Mouse (Mus musculus) kidney, embryonic 15.5 days (tissue): ENCODE measurements around the gene Slc29a4. TPM values are rescaled to one million over a fixed set of nuclear protein-coding genes. Genes with fewer than 3 reads are reported as not detected.

ENCODE experiments used
- ATAC-seq: fragments of 200-750 bp; cut with Nextera tagmentation; replicated peaks from 2 replicates; pipeline ENCODE4 v1.8.0; 2017; ENCODE audit warnings: moderate TSS enrichment; ENCODE audit not compliant: low FRiP score
- H3K27ac ChIP-seq: fragments of 300-500 bp; sonication (generic); 2 replicates; pipeline ENCODE4 v1.5.1; 2015; ENCODE audit warnings: mild to moderate bottlenecking, inconsistent platforms
- H3K27me3 ChIP-seq: fragments of 300-500 bp; sonication (generic); 2 replicates; pipeline ENCODE4 v1.6.1; 2015; ENCODE audit warnings: inconsistent platforms
- H3K36me3 ChIP-seq: fragments of 300-500 bp; sonication (generic); 2 replicates; pipeline ENCODE4 v1.6.1; 2015; ENCODE audit warnings: inconsistent platforms
- H3K4me1 ChIP-seq: fragments of 300-500 bp; sonication (generic); 2 replicates; pipeline ENCODE4 v1.6.1; 2015; ENCODE audit warnings: inconsistent platforms
- H3K4me2 ChIP-seq: fragments of 300-500 bp; sonication (generic); 2 replicates; pipeline ENCODE4 v1.6.1; 2015; ENCODE audit warnings: moderate library complexity, mild to moderate bottlenecking, inconsistent platforms
- H3K4me3 ChIP-seq: fragments of 300-500 bp; sonication (generic); replicated peaks from 2 replicates; pipeline ENCODE4 v1.5.1; 2015; ENCODE audit warnings: mild to moderate bottlenecking, inconsistent platforms
- H3K9ac ChIP-seq: fragments of 300-500 bp; sonication (generic); 2 replicates; pipeline ENCODE4 v1.6.1; 2015; ENCODE audit warnings: mild to moderate bottlenecking, inconsistent platforms
- H3K9me3 ChIP-seq: fragments of 300-500 bp; sonication (generic); replicated peaks from 2 replicates; pipeline ENCODE4 v1.6.1; 2016; ENCODE audit warnings: inconsistent platforms
- WGBS: fragments of 180-500 bp; shearing (Covaris S2); methylation state at CpG from one replicate; pipeline ENCODE4 v1.1.7; 2015; ENCODE audit warnings: mixed read lengths; 5-methylcytosine and 5-hydroxymethylcytosine counted together
- polyA plus RNA-seq: library from polyadenylated mRNA; unstranded; fragments of >200 nt; fragmentation: Nextera tagmentation; extraction: Ambion mirVana; gene quantifications from 2 replicates; pipeline ENCODE4 v1.2.1, GENCODE M21; 2015

The Slc29a4 gene
- polyA plus RNA-seq, 1 experiment from 2014 or later, result 6.4 TPM

GRCm38 (mm10) chr5:142700842-142701589 is 8.7 kb downstream of the Slc29a4 start:
- H3K27ac ChIP-seq, result no peak overlapping the region
- ATAC-seq, result peak; percentile 65
- H3K4me1 ChIP-seq, result peaks cover 19% of the 10 kb centered on the region
- no peak overlapping the region for H3K9ac ChIP-seq
- peak overlapping the region; percentile 96 for H3K4me2 ChIP-seq
- H3K36me3 ChIP-seq, result no peaks in the 10 kb centered on the region
- no peaks in the 10 kb centered on the region for H3K9me3 ChIP-seq
- 7% methylated on average over 15 of the region's 15 CpGs for WGBS
- peak overlapping the region; percentile 53 for H3K4me3 ChIP-seq
- peaks cover 54% of the 10 kb centered on the region for H3K27me3 ChIP-seq

GRCm38 (mm10) chr5:142701651-142702510 is 9.6 kb downstream of the Slc29a4 start:
- peak overlapping the region; percentile 49 for H3K9ac ChIP-seq
- 0% methylated on average over 70 of the region's 72 CpGs for WGBS
- ATAC-seq, result peak; percentile 89
- H3K4me1 ChIP-seq, result peaks cover 19% of the 10 kb centered on the region
- H3K27me3 ChIP-seq, result peaks cover 51% of the 10 kb centered on the region
- H3K4me2 ChIP-seq, result peak overlapping the region; percentile 96
- H3K4me3 ChIP-seq, result peak overlapping the region; percentile 53
- no peaks in the 10 kb centered on the region for H3K9me3 ChIP-seq
- H3K36me3 ChIP-seq, result no peaks in the 10 kb centered on the region
- no peak overlapping the region for H3K27ac ChIP-seq

- Histone ChIP-seq H3K9me3 (no peaks in the 10 kb centered on the region), H3K4me2 (peak overlapping the region; percentile 96), H3K36me3 (no peaks in the 10 kb centered on the region), H3K27ac (no peak overlapping the region), H3K27me3 (peaks cover 49% of the 10 kb centered on the region), H3K9ac (peak overlapping the region; percentile 49), H3K4me3 (peak overlapping the region; percentile 53), H3K4me1 (peaks cover 19% of the 10 kb centered on the region)
- WGBS, result 22% methylated on average over 18 of the region's 18 CpGs
- ATAC-seq, result no peak
These were observed 10.3 kb downstream of the Slc29a4 start for GRCm38 (mm10) chr5:142702511-142703138.

- Histone ChIP-seq H3K27ac (no peak overlapping the region), H3K27me3 (peaks cover 43% of the 10 kb centered on the region), H3K36me3 (no peaks in the 10 kb centered on the region), H3K9ac (no peak overlapping the region), H3K4me3 (no peak overlapping the region), H3K9me3 (no peaks in the 10 kb centered on the region), H3K4me2 (no peak overlapping the region), H3K4me1 (peaks cover 19% of the 10 kb centered on the region)
- WGBS, result 83% methylated on average over 10 of the region's 10 CpGs
- no peak for ATAC-seq
These were observed 11.3 kb downstream of the Slc29a4 start for GRCm38 (mm10) chr5:142703569-142703968.

- 83% methylated on average over 5 of the region's 5 CpGs for WGBS
- no peak overlapping the region for H3K27ac ChIP-seq
- no peak overlapping the region for H3K9ac ChIP-seq
- ATAC-seq, result no peak
- H3K27me3 ChIP-seq, result peaks cover 13% of the 10 kb centered on the region
- no peaks in the 10 kb centered on the region for H3K36me3 ChIP-seq
- no peak overlapping the region for H3K4me3 ChIP-seq
- no peak overlapping the region for H3K4me2 ChIP-seq
- H3K9me3 ChIP-seq, result no peaks in the 10 kb centered on the region
- peaks cover 1% of the 10 kb centered on the region for H3K4me1 ChIP-seq
These were observed 15.4 kb downstream of the Slc29a4 start for GRCm38 (mm10) chr5:142707709-142708108.

- H3K27me3 ChIP-seq, result no peaks in the 10 kb centered on the region
These were observed 17.1 kb downstream of the Slc29a4 start for GRCm38 (mm10) chr5:142709436-142709835.

GRCm38 (mm10) chr5:142712373-142712772 is 20.1 kb downstream of the Slc29a4 start:
- 86% methylated on average over 5 of the region's 5 CpGs for WGBS
- H3K27ac ChIP-seq, result no peak overlapping the region

More at GRCm38 (mm10) chr5:142709436-142709835, 17.1 kb downstream of the Slc29a4 start:
- no peak overlapping the region for H3K9ac ChIP-seq
- WGBS, result 79% methylated on average over 7 of the region's 7 CpGs
- no peaks in the 10 kb centered on the region for H3K4me1 ChIP-seq
- no peak overlapping the region for H3K4me2 ChIP-seq
- H3K9me3 ChIP-seq, result no peaks in the 10 kb centered on the region
- H3K36me3 ChIP-seq, result no peaks in the 10 kb centered on the region
- H3K27ac ChIP-seq, result no peak overlapping the region
- no peak overlapping the region for H3K4me3 ChIP-seq
- ATAC-seq, result no peak

GRCm38 (mm10) chr5:142713966-142714365 is 21.7 kb downstream of the Slc29a4 start:
- Histone ChIP-seq H3K9ac (no peak overlapping the region), H3K4me3 (no peak overlapping the region), H3K27ac (no peak overlapping the region), H3K27me3 (no peaks in the 10 kb centered on the region), H3K9me3 (no peaks in the 10 kb centered on the region), H3K4me2 (no peak overlapping the region), H3K36me3 (no peaks in the 10 kb centered on the region), H3K4me1 (peaks cover 5% of the 10 kb centered on the region)
- no peak for ATAC-seq
- WGBS, result 90% methylated on average over 10 of the region's 10 CpGs

More at GRCm38 (mm10) chr5:142712373-142712772, 20.1 kb downstream of the Slc29a4 start:
- Histone ChIP-seq H3K9me3 (no peaks in the 10 kb centered on the region), H3K27me3 (no peaks in the 10 kb centered on the region), H3K4me1 (no peaks in the 10 kb centered on the region), H3K4me3 (no peak overlapping the region), H3K36me3 (no peaks in the 10 kb centered on the region), H3K4me2 (no peak overlapping the region), H3K9ac (no peak overlapping the region)
- ATAC-seq, result no peak

- Histone ChIP-seq H3K4me1 (peaks cover 5% of the 10 kb centered on the region), H3K4me3 (no peak overlapping the region), H3K9ac (no peak overlapping the region), H3K4me2 (no peak overlapping the region), H3K36me3 (no peaks in the 10 kb centered on the region), H3K27ac (no peak overlapping the region), H3K9me3 (no peaks in the 10 kb centered on the region), H3K27me3 (no peaks in the 10 kb centered on the region)
- 83% methylated on average over 9 of the region's 9 CpGs for WGBS
- ATAC-seq, result no peak
These were observed 22.7 kb downstream of the Slc29a4 start for GRCm38 (mm10) chr5:142715059-142715458.

- Histone ChIP-seq H3K9ac (no peak overlapping the region), H3K4me1 (peaks cover 5% of the 10 kb centered on the region), H3K4me3 (no peak overlapping the region), H3K27me3 (no peaks in the 10 kb centered on the region), H3K27ac (no peak overlapping the region), H3K36me3 (no peaks in the 10 kb centered on the region), H3K9me3 (no peaks in the 10 kb centered on the region), H3K4me2 (no peak overlapping the region)
- 89% methylated on average over 6 of the region's 6 CpGs for WGBS
- ATAC-seq, result no peak
These were observed 23.7 kb downstream of the Slc29a4 start for GRCm38 (mm10) chr5:142716056-142716455.

GRCm38 (mm10) chr5:142718037-142718436 is 25.7 kb downstream of the Slc29a4 start:
- peak; percentile 7 for ATAC-seq
- 20% methylated on average over 4 of the region's 4 CpGs for WGBS

GRCm38 (mm10) chr5:142718486-142718885 is 26.2 kb downstream of the Slc29a4 start:
- H3K4me3 ChIP-seq, result no peak overlapping the region
- 48% methylated on average over 25 of the region's 25 CpGs for WGBS
- H3K36me3 ChIP-seq, result no peaks in the 10 kb centered on the region
- no peak for ATAC-seq
- peaks cover 5% of the 10 kb centered on the region for H3K4me1 ChIP-seq
- no peak overlapping the region for H3K27ac ChIP-seq
- no peaks in the 10 kb centered on the region for H3K9me3 ChIP-seq
- H3K27me3 ChIP-seq, result no peaks in the 10 kb centered on the region
- H3K9ac ChIP-seq, result no peak overlapping the region
- H3K4me2 ChIP-seq, result peak overlapping the region; percentile 27; the same call in 1 of the 2 replicates

More at GRCm38 (mm10) chr5:142718037-142718436, 25.7 kb downstream of the Slc29a4 start:
- H3K4me1 ChIP-seq, result peaks cover 5% of the 10 kb centered on the region
- H3K9me3 ChIP-seq, result no peaks in the 10 kb centered on the region
- no peaks in the 10 kb centered on the region for H3K36me3 ChIP-seq
- H3K4me3 ChIP-seq, result no peak overlapping the region
- no peak overlapping the region for H3K4me2 ChIP-seq
- H3K27ac ChIP-seq, result no peak overlapping the region
- no peak overlapping the region for H3K9ac ChIP-seq
- no peaks in the 10 kb centered on the region for H3K27me3 ChIP-seq
